In the genomic region with DNA sequence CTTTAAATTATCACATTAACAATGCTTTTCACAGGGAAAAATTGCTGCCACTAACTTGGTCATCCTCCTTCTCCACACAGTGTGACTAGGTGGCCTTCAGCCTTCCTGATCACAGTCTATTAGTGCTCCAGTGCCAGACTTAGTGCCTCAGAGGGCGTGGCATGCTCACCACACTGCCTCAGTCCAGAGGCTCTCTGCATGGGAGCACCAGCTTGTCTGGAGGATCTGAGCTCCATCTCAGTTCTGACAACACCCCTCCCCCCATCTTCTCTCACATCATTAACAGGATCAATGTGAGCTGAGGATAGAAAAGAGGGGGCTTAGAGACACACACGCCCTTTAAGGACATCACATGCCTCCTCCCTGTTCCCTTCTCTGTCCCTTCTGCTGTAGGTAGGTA, we compare ENCODE assay signal across 17 mouse cellular contexts. TPM values are rescaled to one million over a fixed set of nuclear protein-coding genes. Genes with fewer than 3 reads are reported as not detected.
DNase-seq lines count a peak whose midpoint lies in the region; ATAC-seq lines count a peak whose summit lies in the region.
"Had no signal": no experiment of that assay in that cellular context is flagged by ENCODE, and none has a peak within 500 bp of the region (broad histone marks: within the 10 kb centered on the region; RNA-seq: fewer than 3 reads in every experiment).

No protein-coding gene starts in this region.

- no peaks in the 10 kb centered on the region; the same call in 1 of the 2 replicates for H3K36me3 ChIP-seq in kidney, embryonic 14.5 days (ENCODE audit: control insufficient read depth, insufficient read depth, low read length)
- no peaks in the 10 kb centered on the region for H3K36me3 ChIP-seq in embryonic facial prominence, embryonic 12.5 days
- no peaks in the 10 kb centered on the region for H3K36me3 ChIP-seq in hindbrain, embryonic 11.5 days (ENCODE audit: control insufficient read depth, insufficient read depth, low read length)
- peaks cover 4% of the 10 kb centered on the region; the same call in 1 of the 2 replicates for H3K36me3 ChIP-seq in midbrain, embryonic 16.5 days (ENCODE audit: control insufficient read depth, insufficient read depth, low read length)
- H3K36me3 ChIP-seq: liver, embryonic 15.5 days had no signal

- H3K4me2 ChIP-seq in kidney, embryonic 14.5 days (replicated peaks; ENCODE audit: low read depth, low read length): no peak overlapping the region
- H3K4me2 ChIP-seq in embryonic facial prominence, embryonic 12.5 days (replicated peaks): no peak overlapping the region
- H3K4me2 ChIP-seq in hindbrain, embryonic 11.5 days (replicated peaks; ENCODE audit: low read depth, low read length): no peak overlapping the region
- no peak overlapping the region for H3K4me2 ChIP-seq in midbrain, embryonic 16.5 days (ENCODE audit: low read length)
- H3K4me2 ChIP-seq: limb, embryonic 12.5 days; liver, embryonic 15.5 days had no signal

- intact Hi-C loops in left cerebral cortex, postnatal 25 days (cut with DNase I): no loop called here

- no peak overlapping the region for H3K4me3 ChIP-seq in kidney, embryonic 14.5 days (ENCODE audit: low read length)
- no peak overlapping the region for H3K4me3 ChIP-seq in embryonic facial prominence, embryonic 12.5 days
- no peak overlapping the region for H3K4me3 ChIP-seq in hindbrain, embryonic 11.5 days (ENCODE audit: low read depth, low read length)
- no peak overlapping the region for H3K4me3 ChIP-seq in midbrain, embryonic 16.5 days (ENCODE audit: low read depth, low read length)
- H3K4me3 ChIP-seq: gastrocnemius, adult 2 months; heart, adult 2 months; limb, embryonic 12.5 days; liver, embryonic 15.5 days had no signal

- no peak for DNase-seq in kidney, postnatal 25 days
- no peak for DNase-seq in hindbrain, embryonic 11.5 days (ENCODE audit: low spot score)
- no peak for DNase-seq in layer of hippocampus, postnatal 14 days (ENCODE audit: low spot score in 2 of 2)
- DNase-seq in left cerebral cortex, postnatal 25 days (ENCODE audit: low spot score in 2 of 2): no peak
- DNase-seq: cerebellum, postnatal 36 days; gastrocnemius, adult 2 months; heart, adult 2 months; heart, postnatal 10 days; kidney, postnatal 36 days; right cerebral cortex, postnatal 14 days had no signal

- no peaks in the 10 kb centered on the region for H3K9me3 ChIP-seq in kidney, embryonic 14.5 days (ENCODE audit: control insufficient read depth, low read length)
- no peaks in the 10 kb centered on the region for H3K9me3 ChIP-seq in embryonic facial prominence, embryonic 12.5 days
- no peaks in the 10 kb centered on the region for H3K9me3 ChIP-seq in hindbrain, embryonic 11.5 days (ENCODE audit: control insufficient read depth, low read length)
- H3K9me3 ChIP-seq in midbrain, embryonic 16.5 days (replicated peaks; ENCODE audit: control insufficient read depth, low read length, poor library complexity, severe bottlenecking): no peaks in the 10 kb centered on the region
- H3K9me3 ChIP-seq: limb, embryonic 12.5 days; liver, embryonic 15.5 days had no signal

- 52% methylated on average over 2 of the region's 2 CpGs for WGBS in kidney, embryonic 14.5 days
- 68% methylated on average over 2 of the region's 2 CpGs for WGBS in embryonic facial prominence, embryonic 12.5 days
- 38% methylated on average over 2 of the region's 2 CpGs for WGBS in hindbrain, embryonic 11.5 days
- 45% methylated on average over 2 of the region's 2 CpGs for WGBS in midbrain, embryonic 16.5 days

- no peak overlapping the region for H3K9ac ChIP-seq in kidney, embryonic 14.5 days (ENCODE audit: low read depth, low read length)
- no peak overlapping the region for H3K9ac ChIP-seq in embryonic facial prominence, embryonic 12.5 days
- no peak overlapping the region for H3K9ac ChIP-seq in hindbrain, embryonic 11.5 days (ENCODE audit: low read depth, low read length)
- H3K9ac ChIP-seq in midbrain, embryonic 16.5 days (ENCODE audit: low read depth, low read length): no peak overlapping the region
- H3K9ac ChIP-seq: limb, embryonic 12.5 days; liver, embryonic 15.5 days had no signal

- H3K27me3 ChIP-seq in kidney, embryonic 14.5 days (ENCODE audit: control insufficient read depth, insufficient read depth, low read length): no peaks in the 10 kb centered on the region
- H3K27me3 ChIP-seq in embryonic facial prominence, embryonic 12.5 days: no peaks in the 10 kb centered on the region
- no peaks in the 10 kb centered on the region for H3K27me3 ChIP-seq in hindbrain, embryonic 11.5 days (ENCODE audit: control insufficient read depth, insufficient read depth, low read length)
- H3K27me3 ChIP-seq in midbrain, embryonic 16.5 days (ENCODE audit: control insufficient read depth, insufficient read depth, low read depth, low read length): no peaks in the 10 kb centered on the region
- H3K27me3 ChIP-seq: limb, embryonic 12.5 days; liver, embryonic 15.5 days had no signal

- 0 out of 2 replicates have a peak, but pooled peaks have one; percentile 49 for ATAC-seq in kidney, embryonic 14.5 days (ENCODE audit: low FRiP score, low TSS enrichment)
- 0 out of 2 replicates have a peak, but pooled peaks have one; percentile 47 for ATAC-seq in embryonic facial prominence, embryonic 12.5 days (ENCODE audit: insufficient number of reproducible peaks, insufficient read depth, low FRiP score, low TSS enrichment)
- ATAC-seq in hindbrain, embryonic 11.5 days (ENCODE audit: low FRiP score): peak; percentile 57; the same call in 1 of the 2 replicates
- ATAC-seq in midbrain, embryonic 16.5 days: peak; percentile 43
- ATAC-seq: intestine, postnatal 0 days had no signal

- H3K27ac ChIP-seq in kidney, embryonic 14.5 days (ENCODE audit: low read depth, low read length): no peak overlapping the region
- H3K27ac ChIP-seq in embryonic facial prominence, embryonic 12.5 days: no peak overlapping the region
- H3K27ac ChIP-seq in hindbrain, embryonic 11.5 days (ENCODE audit: low read depth, low read length): no peak overlapping the region
- H3K27ac ChIP-seq in midbrain, embryonic 16.5 days (ENCODE audit: low read length): no peak overlapping the region
- H3K27ac ChIP-seq: gastrocnemius, adult 2 months; heart, adult 2 months; limb, embryonic 12.5 days; liver, embryonic 15.5 days had no signal

- peaks cover 3% of the 10 kb centered on the region; the same call in 1 of the 2 replicates for H3K4me1 ChIP-seq in kidney, embryonic 14.5 days (ENCODE audit: control insufficient read depth, insufficient read depth, low read length)
- peaks cover 8% of the 10 kb centered on the region for H3K4me1 ChIP-seq in embryonic facial prominence, embryonic 12.5 days
- H3K4me1 ChIP-seq in hindbrain, embryonic 11.5 days (replicated peaks; ENCODE audit: control insufficient read depth, insufficient read depth, low read length): 0 out of 2 replicates have a peak, but pooled peaks cover 4% of the 10 kb centered on the region
- H3K4me1 ChIP-seq in midbrain, embryonic 16.5 days (ENCODE audit: control insufficient read depth, insufficient read depth, low read length): peaks cover 34% of the 10 kb centered on the region
- H3K4me1 ChIP-seq: liver, embryonic 15.5 days had no signal

RNA-seq across cellular contexts. Expression of a gene that starts 50.3 kb away (rescaled TPM):
- 44.2 and 55.1 TPM in 2 replicates for polyA plus RNA-seq in kidney, embryonic 14.5 days (2014; fragmentation: Nextera tagmentation; extraction: Ambion mirVana)
- 272 and 301 TPM in 2 replicates for polyA plus RNA-seq in embryonic facial prominence, embryonic 12.5 days (2016; fragmentation: Nextera tagmentation; extraction: Ambion mirVana)
- polyA plus RNA-seq in hindbrain, embryonic 11.5 days (2014; fragmentation: Nextera tagmentation; extraction: Ambion mirVana): 1,051 and 1,521 TPM in 2 replicates
- 1,966 and 2,233 TPM in 2 replicates for polyA plus RNA-seq in midbrain, embryonic 16.5 days (2015; fragmentation: Nextera tagmentation; extraction: Ambion mirVana)
- total RNA-seq in layer of hippocampus, postnatal 14 days (2021): 100 to 1,000 TPM; 795 to 818 TPM
- total RNA-seq in left cerebral cortex, postnatal 25 days (2021): 100 to 1,000 TPM; 586 to 625 TPM
- total RNA-seq: MEL had no signal
